Mouse (Mus musculus): ENCODE measurements around the gene Exoc6b.

Exoc6b gene

GRCm38 (mm10) chr6:84976563-84976971 lies 92.7 kb downstream of the Exoc6b start:
- peak; percentile 49 for DNase-seq (ENCODE audit: low read depth, low spot score)

GRCm38 (mm10) chr6:84968531-84968930 lies 100.8 kb downstream of the Exoc6b start:
- DNase-seq (ENCODE audit: low read depth, low spot score) = no peak

GRCm38 (mm10) chr6:84964729-84965415 lies 104.4 kb downstream of the Exoc6b start:
- DNase-seq (ENCODE audit: low read depth, low spot score) = no peak

- DNase-seq (ENCODE audit: low read depth, low spot score) = no peak
Measured at GRCm38 (mm10) chr6:84963044-84963443, 106.3 kb downstream of the Exoc6b start.

GRCm38 (mm10) chr6:84961763-84962162 lies 107.5 kb downstream of the Exoc6b start:
- no peak for DNase-seq (ENCODE audit: low read depth, low spot score)

GRCm38 (mm10) chr6:84959520-84959919 lies 109.8 kb downstream of the Exoc6b start:
- peak; percentile 37 for DNase-seq (ENCODE audit: low read depth, low spot score)

- no peak for DNase-seq (ENCODE audit: low read depth, low spot score)
Measured at GRCm38 (mm10) chr6:84951621-84952020, 117.7 kb downstream of the Exoc6b start.

- no peak for DNase-seq (ENCODE audit: low read depth, low spot score)
Measured at GRCm38 (mm10) chr6:84946569-84946968, 122.7 kb downstream of the Exoc6b start.

- no peak for DNase-seq (ENCODE audit: low read depth, low spot score)
Measured at GRCm38 (mm10) chr6:84946106-84946505, 123.2 kb downstream of the Exoc6b start.

- DNase-seq (ENCODE audit: low read depth, low spot score) = no peak
Measured at GRCm38 (mm10) chr6:84932953-84933921, 136.1 kb downstream of the Exoc6b start.

- DNase-seq (ENCODE audit: low read depth, low spot score) = no peak
Measured at GRCm38 (mm10) chr6:84931051-84931450, 138.3 kb downstream of the Exoc6b start.

- DNase-seq (ENCODE audit: low read depth, low spot score) = no peak
Measured at GRCm38 (mm10) chr6:84926066-84926465, 143.2 kb downstream of the Exoc6b start.

GRCm38 (mm10) chr6:84923760-84924221 lies 145.5 kb downstream of the Exoc6b start:
- no peak for DNase-seq (ENCODE audit: low read depth, low spot score)

- peak; percentile 51 for DNase-seq (ENCODE audit: low read depth, low spot score)
Measured at GRCm38 (mm10) chr6:84916291-84916690, 153.0 kb downstream of the Exoc6b start.

GRCm38 (mm10) chr6:84912434-84912833 lies 156.9 kb downstream of the Exoc6b start:
- DNase-seq (ENCODE audit: low read depth, low spot score) = no peak

- no peak for DNase-seq (ENCODE audit: low read depth, low spot score)
Measured at GRCm38 (mm10) chr6:84899002-84899774, 170.1 kb downstream of the Exoc6b start.

- no peak for DNase-seq (ENCODE audit: low read depth, low spot score)
Measured at GRCm38 (mm10) chr6:84893773-84894095, 175.6 kb downstream of the Exoc6b start.

- DNase-seq (ENCODE audit: low read depth, low spot score) = peak; percentile 48
Measured at GRCm38 (mm10) chr6:84892926-84893772, 176.2 kb downstream of the Exoc6b start.

- DNase-seq (ENCODE audit: low read depth, low spot score) = no peak
Measured at GRCm38 (mm10) chr6:84886551-84886950, 182.8 kb downstream of the Exoc6b start.

- DNase-seq (ENCODE audit: low read depth, low spot score) = no peak
Measured at GRCm38 (mm10) chr6:84885080-84885479, 184.2 kb downstream of the Exoc6b start.

- DNase-seq (ENCODE audit: low read depth, low spot score) = no peak
Measured at GRCm38 (mm10) chr6:84883720-84884119, 185.6 kb downstream of the Exoc6b start.

Data from mesoderm, embryonic 11.5 days (tissue).